Mouse (Mus musculus): ENCODE measurements around the gene Nhej1. TPM values are rescaled to one million over a fixed set of nuclear protein-coding genes. Genes with fewer than 3 reads are reported as not detected.

The Nhej1 gene
- polyA plus RNA-seq, 1 experiment from 2014 or later, result 8.3 TPM

DNA sequence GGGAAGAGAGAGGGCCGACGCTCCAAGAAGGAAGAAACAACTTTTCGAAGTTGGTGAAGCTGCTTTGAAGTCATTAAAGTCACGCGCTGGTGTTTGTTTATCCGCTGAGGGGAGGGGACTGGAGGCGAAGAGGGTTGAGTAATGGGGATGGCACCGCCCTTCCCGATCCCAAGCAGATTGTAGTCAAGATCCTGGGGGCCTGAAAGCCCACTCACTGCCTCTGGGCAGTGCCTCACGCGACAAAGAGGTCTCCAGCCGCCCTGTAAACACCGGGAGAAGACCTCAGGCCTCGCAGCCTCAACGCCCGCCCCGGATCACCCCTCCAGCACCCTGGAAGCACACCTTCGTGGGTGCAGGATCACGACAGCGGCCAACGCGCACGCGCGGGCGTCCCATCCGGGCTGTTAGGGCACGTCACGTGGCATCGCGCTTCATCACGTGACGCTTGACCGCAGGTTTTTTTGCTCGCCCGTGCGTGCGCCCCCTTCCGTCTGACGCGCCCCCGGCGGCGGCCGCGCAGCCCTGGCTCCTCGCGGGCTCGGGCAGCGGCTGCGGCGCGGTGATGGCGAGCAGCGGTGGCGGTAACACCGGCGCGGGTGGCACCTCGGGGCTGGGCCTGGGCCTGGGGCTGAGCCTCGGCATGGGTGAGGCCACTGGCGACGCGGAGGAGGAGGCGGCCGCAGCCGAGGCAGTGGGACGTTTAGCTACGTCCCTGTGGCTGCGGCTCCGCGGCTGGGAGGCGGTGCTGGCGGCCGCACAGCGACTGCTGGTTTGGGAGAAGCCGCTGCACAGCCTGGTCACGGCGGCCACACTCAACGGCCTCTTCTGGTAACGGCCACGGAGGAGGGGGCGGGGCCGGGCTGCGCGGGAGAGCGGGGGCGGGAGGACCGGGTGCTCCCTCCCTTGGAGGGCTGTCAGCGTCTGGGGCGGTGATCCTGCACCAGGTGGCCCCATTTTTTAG lies 17.6 kb upstream of the Nhej1 start, which contains the start of the genes Cnppd1 and Retreg2:
Gene Cnppd1, minus strand, starts transcription at position 411 of the 961 bp plus-strand sequence.
Gene Retreg2, plus strand, starts transcription at position 478 of the 961 bp plus-strand sequence.
- peak; percentile 89 for ATAC-seq (ENCODE audit: low FRiP score)
- Histone ChIP-seq H3K9ac (peak within 1 kb of the TSS; percentile 91), H3K4me2 (peak within 1 kb of the TSS; percentile 87), H3K36me3 (peaks cover 56% of the 10 kb centered on the region), H3K4me1 (replicated peaks) (peaks cover 51% of the 10 kb centered on the region), H3K27ac (peak within 1 kb of the TSS; percentile 98), H3K27me3 (no peaks in the 10 kb centered on the region), H3K9me3 (no peaks in the 10 kb centered on the region), H3K4me3 (peak within 1 kb of the TSS; percentile 70)
- WGBS, result under 1% methylated on average over 80 of the region's 91 CpGs

DNA sequence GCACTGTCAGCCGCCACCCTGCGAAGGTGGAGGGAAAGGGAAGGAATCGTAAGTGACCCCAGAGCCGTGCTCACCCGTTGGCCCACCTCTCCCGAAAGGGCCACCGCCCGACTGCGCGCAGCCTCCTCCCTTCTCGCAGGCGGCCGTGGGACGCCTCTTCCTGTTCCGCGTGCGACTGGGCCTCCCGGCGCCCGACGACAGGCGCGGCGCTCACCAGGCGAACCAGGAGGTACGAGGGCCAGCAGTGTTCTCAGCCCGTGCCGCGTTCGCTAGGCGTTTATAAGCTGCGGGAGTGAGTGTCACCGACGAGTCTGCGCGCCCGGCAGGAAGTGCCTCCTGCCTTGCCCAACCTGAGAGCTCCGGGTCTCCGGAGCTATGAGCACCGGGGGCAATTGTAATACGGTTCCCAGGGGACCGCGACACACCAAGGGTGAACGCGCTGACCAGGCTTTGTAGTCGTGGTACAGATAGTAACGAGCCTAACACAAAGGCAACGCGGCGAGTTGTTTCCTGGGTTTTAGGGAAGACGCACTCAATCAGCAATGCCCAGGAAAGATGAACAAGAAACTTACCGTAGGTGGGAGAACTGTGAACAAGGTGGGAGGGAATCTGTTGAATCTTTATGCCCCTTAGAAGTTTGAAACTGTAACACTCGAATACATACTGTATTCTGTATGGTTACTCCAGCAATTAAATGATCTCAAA lies 16.6 kb upstream of the Nhej1 start:
- Histone ChIP-seq H3K4me2 (peak overlapping the region; percentile 87), H3K9ac (peak overlapping the region; percentile 91), H3K9me3 (no peaks in the 10 kb centered on the region), H3K4me1 (replicated peaks) (peaks cover 51% of the 10 kb centered on the region), H3K4me3 (peak overlapping the region; percentile 70), H3K36me3 (peaks cover 56% of the 10 kb centered on the region), H3K27ac (peak overlapping the region; percentile 98), H3K27me3 (no peaks in the 10 kb centered on the region)
- WGBS, result under 1% methylated on average over 53 of the region's 53 CpGs
- 0 out of 2 replicates have a peak, but pooled peaks have one; percentile 14 for ATAC-seq (ENCODE audit: low FRiP score)

DNA sequence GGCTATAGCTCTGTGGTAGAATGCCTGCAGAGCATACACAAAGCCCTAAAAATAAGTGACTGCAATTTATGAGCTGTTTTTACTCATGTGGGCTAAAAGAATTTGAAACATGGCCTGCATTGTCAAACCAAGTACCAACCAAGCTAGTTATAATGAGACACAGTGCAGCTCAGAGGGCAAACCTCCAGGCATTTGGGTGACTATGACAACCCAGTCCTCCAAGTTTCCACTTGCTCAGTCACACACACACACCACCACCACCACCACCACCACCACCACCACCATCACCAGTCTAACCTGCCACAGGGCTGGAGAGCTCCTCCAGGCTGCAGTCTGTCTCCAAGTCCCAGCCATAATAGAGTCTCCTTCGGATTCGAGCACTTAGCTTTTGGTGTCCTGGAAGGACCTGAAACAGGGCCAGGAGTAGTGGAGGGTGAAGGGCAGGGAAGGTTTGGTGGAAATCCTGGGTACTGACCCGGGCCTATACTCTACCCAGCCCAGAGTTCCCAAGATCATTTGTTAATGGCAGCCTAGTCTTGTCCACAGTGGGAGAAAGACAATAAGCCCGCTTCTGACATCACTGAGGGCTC lies 15.7 kb upstream of the Nhej1 start:
- no peak for ATAC-seq (ENCODE audit: low FRiP score)
- peaks cover 51% of the 10 kb centered on the region for H3K4me1 ChIP-seq (replicated peaks)
- H3K4me3 ChIP-seq, result peak overlapping the region; percentile 70
- 67% methylated on average over 4 of the region's 4 CpGs for WGBS
- H3K4me2 ChIP-seq, result peak overlapping the region; percentile 87
- H3K9ac ChIP-seq, result peak overlapping the region; percentile 91
- H3K27ac ChIP-seq, result peak overlapping the region; percentile 98
- H3K9me3 ChIP-seq, result no peaks in the 10 kb centered on the region
- no peaks in the 10 kb centered on the region for H3K27me3 ChIP-seq
- H3K36me3 ChIP-seq, result peaks cover 56% of the 10 kb centered on the region

DNA sequence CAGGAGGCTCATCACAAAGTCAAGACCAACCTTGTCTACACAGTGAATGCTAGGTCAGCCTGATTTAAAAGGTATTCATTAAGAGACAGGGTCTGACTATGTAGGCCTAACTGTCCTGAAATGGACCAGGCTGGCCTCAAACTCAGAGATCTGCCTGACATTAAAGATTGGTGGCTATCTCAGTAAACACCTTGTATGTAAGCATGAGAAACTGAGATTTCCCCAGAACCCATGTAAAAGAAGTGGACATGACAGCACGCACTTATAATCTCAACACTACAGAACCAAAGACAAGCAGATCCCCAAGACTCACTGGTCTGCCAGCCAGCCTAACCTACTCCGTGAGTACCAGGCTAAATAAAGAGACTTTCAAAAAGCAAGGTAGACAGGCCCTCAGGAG lies 13.4 kb upstream of the Nhej1 start:
- 92% methylated on average over 2 of the region's 2 CpGs for WGBS
- H3K4me3 ChIP-seq, result no peak overlapping the region
- H3K9ac ChIP-seq, result no peak overlapping the region
- no peak for ATAC-seq (ENCODE audit: low FRiP score)
- no peak overlapping the region for H3K27ac ChIP-seq
- H3K4me2 ChIP-seq, result no peak overlapping the region
- peaks cover 47% of the 10 kb centered on the region for H3K36me3 ChIP-seq
- H3K27me3 ChIP-seq, result no peaks in the 10 kb centered on the region
- no peaks in the 10 kb centered on the region for H3K9me3 ChIP-seq
- H3K4me1 ChIP-seq (replicated peaks), result peaks cover 34% of the 10 kb centered on the region

DNA sequence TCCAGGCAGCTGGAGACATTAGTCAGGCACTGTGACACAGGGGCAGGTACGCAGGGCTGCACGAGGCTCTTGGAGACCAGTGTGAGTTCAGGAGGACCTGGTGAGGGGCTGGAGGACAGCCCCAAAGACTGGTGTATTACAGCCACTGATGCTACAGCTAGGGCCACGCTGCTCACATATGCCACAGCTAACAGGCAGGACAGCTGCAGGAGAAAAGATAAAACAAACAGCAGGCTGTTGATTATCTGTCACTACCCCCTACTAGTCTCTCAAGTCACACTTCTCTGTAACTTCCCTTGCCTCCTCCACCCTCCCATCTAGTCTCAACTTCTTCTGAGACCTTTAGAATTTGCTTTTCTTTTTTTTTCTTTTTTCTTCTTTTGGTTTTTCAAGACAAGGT lies 11.7 kb upstream of the Nhej1 start:
- Histone ChIP-seq H3K27me3 (peaks cover 5% of the 10 kb centered on the region; the same call in 1 of the 2 replicates), H3K36me3 (peaks cover 47% of the 10 kb centered on the region), H3K4me3 (no peak overlapping the region), H3K9ac (no peak overlapping the region), H3K4me1 (replicated peaks) (peaks cover 28% of the 10 kb centered on the region), H3K27ac (no peak overlapping the region), H3K4me2 (no peak overlapping the region), H3K9me3 (no peaks in the 10 kb centered on the region)
- WGBS, result 76% methylated on average over 3 of the region's 3 CpGs
- ATAC-seq (ENCODE audit: low FRiP score), result no peak

DNA sequence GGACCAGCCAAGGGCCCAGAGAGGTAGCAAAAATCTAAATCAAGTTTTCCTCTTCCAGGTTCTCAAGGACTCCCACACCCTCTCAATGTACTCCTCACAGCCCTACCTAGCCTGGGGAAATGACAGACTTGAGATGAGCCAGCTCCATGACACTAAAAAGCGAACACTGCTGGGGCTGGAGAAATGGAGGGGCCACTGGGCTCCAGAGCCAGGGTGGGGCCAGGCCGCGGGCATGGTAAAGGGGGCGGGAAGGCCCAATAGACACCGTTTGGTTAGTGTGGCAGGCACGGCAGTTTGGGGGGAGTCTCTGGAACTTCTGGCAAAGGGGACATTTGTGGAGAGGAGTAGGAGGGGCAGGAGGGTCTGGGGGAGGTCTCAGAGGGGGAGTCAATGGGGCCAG lies 11.3 kb upstream of the Nhej1 start:
- H3K4me2 ChIP-seq, result no peak overlapping the region
- H3K27me3 ChIP-seq, result peaks cover 5% of the 10 kb centered on the region; the same call in 1 of the 2 replicates
- no peak overlapping the region for H3K27ac ChIP-seq
- 86% methylated on average over 6 of the region's 6 CpGs for WGBS
- ATAC-seq (ENCODE audit: low FRiP score), result no peak
- no peak overlapping the region for H3K4me3 ChIP-seq
- peaks cover 47% of the 10 kb centered on the region for H3K36me3 ChIP-seq
- no peak overlapping the region for H3K9ac ChIP-seq
- no peaks in the 10 kb centered on the region for H3K9me3 ChIP-seq
- peaks cover 24% of the 10 kb centered on the region for H3K4me1 ChIP-seq (replicated peaks)

DNA sequence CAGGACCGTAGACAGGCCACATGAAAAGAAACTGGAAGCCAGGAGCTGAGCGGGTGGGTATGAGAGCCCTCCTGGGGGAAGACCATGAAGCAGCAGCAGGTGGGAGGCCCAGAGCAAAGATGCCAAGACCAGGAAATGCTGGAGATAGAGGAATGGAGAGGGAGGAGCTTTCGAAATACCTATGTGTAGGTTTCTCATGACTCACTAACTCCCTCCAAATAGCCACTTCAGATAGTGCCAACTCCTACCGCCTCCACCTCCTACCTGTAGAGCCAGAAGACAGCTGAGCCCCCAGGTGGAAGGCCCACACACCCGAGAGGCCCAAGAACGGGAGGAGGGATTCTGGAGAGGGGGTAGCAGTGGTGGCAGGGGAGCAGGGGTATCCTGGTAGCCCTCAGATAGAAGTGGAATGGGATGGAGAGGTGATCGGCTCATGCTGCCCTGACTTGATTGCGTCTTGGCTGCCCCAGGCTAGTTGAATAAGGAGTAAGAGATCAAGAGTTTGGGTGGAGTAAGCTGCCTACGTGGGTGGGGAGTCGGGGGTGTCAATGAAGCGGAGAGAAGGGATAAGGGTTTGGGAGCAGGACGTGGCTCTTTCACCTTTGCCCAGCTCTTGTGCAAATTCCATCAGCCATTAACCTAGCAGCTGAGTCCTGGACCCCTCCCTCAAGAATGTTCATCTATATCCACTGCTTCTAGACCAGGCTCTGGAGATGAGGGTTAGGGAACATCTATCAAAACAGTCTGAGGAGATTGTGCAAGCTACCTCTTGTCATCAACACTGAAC lies 8.6 kb upstream of the Nhej1 start, which contains the start of gene Slc23a3:
Gene Slc23a3, minus strand, starts transcription at position 470 of the 787 bp plus-strand sequence.
- Histone ChIP-seq H3K4me3 (no peak within 1 kb of the TSS), H3K9ac (no peak within 1 kb of the TSS), H3K9me3 (no peaks in the 10 kb centered on the region), H3K27ac (no peak within 1 kb of the TSS), H3K27me3 (peaks cover 10% of the 10 kb centered on the region), H3K4me2 (no peak within 1 kb of the TSS), H3K36me3 (peaks cover 36% of the 10 kb centered on the region), H3K4me1 (replicated peaks) (no peaks in the 10 kb centered on the region)
- 67% methylated on average over 12 of the region's 12 CpGs for WGBS
- no peak for ATAC-seq (ENCODE audit: low FRiP score)

DNA sequence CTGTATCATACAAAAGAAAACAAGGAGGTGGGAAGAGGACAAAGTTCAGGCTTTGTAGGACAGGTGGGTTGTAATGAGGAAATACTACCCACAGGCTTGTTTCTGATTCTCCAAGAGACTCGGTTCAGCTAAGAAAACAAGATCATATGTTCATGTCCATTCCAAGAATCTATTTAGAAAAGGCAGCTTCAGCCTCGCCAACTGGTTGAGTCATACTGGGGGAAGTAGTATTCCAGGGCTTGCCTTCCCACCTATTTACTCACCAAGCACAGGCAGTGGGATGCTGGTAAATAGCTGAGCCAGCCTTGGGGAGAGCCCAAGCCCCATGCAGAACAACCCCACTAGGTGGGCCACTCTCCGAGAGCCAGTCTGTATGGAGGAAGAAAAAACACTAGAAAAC lies 3.6 kb upstream of the Nhej1 start:
- ATAC-seq (ENCODE audit: low FRiP score), result no peak
- no peak overlapping the region for H3K9ac ChIP-seq
- H3K36me3 ChIP-seq, result no peaks in the 10 kb centered on the region
- H3K27ac ChIP-seq, result no peak overlapping the region
- H3K9me3 ChIP-seq, result no peaks in the 10 kb centered on the region
- H3K4me3 ChIP-seq, result no peak overlapping the region
- H3K27me3 ChIP-seq, result peaks cover 10% of the 10 kb centered on the region
- WGBS, result 76% methylated on average over 3 of the region's 3 CpGs
- peaks cover 9% of the 10 kb centered on the region for H3K4me1 ChIP-seq (replicated peaks)
- H3K4me2 ChIP-seq, result no peak overlapping the region

DNA sequence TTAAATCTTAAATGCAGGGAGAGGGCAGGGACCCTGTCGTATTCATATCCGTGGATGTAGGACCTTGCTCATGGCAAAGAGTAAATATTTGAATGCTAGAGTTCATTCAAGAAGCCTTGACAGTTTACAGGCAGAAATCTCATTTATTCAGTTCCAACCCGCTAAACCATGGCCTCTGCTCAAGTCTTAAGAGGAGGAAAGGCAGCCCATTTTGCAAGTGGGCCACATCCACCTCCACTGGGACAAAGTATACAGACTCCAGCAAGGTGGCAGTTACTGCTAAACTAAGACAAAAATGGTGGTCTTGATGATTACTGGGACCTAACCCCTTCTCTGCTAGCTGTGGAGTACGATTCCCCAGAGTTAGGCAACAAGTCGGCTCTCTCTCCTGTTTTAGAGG lies 418 bp upstream of the Nhej1 start:
- H3K27ac ChIP-seq, result no peak overlapping the region; the same call in 1 of the 2 replicates
- no peaks in the 10 kb centered on the region for H3K36me3 ChIP-seq
- peak overlapping the region; percentile 52 for H3K4me2 ChIP-seq
- WGBS, result 41% methylated on average over 5 of the region's 5 CpGs
- no peak for ATAC-seq (ENCODE audit: low FRiP score)
- H3K4me1 ChIP-seq (replicated peaks), result peaks cover 9% of the 10 kb centered on the region
- peaks cover 5% of the 10 kb centered on the region; the same call in 1 of the 2 replicates for H3K27me3 ChIP-seq
- no peaks in the 10 kb centered on the region for H3K9me3 ChIP-seq
- H3K9ac ChIP-seq, result peak overlapping the region; percentile 35; the same call in 1 of the 2 replicates
- peak overlapping the region; percentile 50 for H3K4me3 ChIP-seq

DNA sequence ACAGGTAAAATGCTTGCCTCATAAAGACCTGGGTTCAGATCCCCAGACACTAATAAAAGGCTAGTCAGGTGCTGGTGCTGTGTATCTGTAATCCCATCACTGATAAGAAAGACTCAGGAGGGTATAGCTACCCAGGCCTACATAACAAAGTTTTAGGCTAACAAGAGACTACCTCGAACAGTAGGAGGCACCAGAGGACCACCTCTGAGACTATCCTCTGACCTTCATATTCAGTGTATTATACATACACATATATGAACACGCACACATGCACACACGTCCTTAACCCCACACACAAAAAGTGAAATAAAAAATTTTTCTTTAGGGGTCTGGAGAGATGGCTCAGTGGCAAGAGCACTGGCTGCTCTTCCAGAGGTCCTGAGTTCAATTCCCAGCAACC lies 2.8 kb downstream of the Nhej1 start:
- no peak for ATAC-seq (ENCODE audit: low FRiP score)
- H3K9me3 ChIP-seq, result no peaks in the 10 kb centered on the region
- no peaks in the 10 kb centered on the region for H3K36me3 ChIP-seq
- peaks cover 9% of the 10 kb centered on the region for H3K4me1 ChIP-seq (replicated peaks)
- H3K9ac ChIP-seq, result no peak overlapping the region
- no peak overlapping the region for H3K27ac ChIP-seq
- H3K27me3 ChIP-seq, result no peaks in the 10 kb centered on the region
- H3K4me3 ChIP-seq, result no peak overlapping the region
- no peak overlapping the region for H3K4me2 ChIP-seq
- 86% methylated on average over 3 of the region's 3 CpGs for WGBS

DNA sequence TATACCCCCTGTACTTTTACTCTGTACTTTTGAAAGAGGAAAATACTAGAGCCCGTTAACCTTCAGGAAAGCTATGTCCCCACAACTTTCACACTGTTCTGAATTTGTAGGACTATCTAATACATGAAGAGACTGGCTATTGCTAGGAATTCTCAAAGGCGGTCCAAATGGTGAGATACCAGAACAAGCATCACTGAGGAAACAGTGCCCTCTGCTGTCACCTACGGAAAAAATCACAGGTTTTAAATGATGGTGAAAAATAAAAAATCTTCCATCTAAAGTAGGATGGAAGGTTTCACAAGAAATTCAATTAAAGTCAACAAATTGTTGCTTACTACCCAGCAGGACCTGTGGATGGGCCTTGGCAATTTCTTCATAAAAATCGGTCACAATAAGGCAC lies 72.9 kb downstream of the Nhej1 start:
- Histone ChIP-seq H3K4me3 (no peak overlapping the region), H3K9me3 (no peaks in the 10 kb centered on the region), H3K27ac (no peak overlapping the region), H3K4me1 (replicated peaks) (no peaks in the 10 kb centered on the region), H3K4me2 (no peak overlapping the region), H3K27me3 (no peaks in the 10 kb centered on the region), H3K9ac (no peak overlapping the region), H3K36me3 (no peaks in the 10 kb centered on the region)
- ATAC-seq (ENCODE audit: low FRiP score), result no peak
- WGBS, result 35% methylated on average over 4 of the region's 4 CpGs
